Mouse (Mus musculus): ENCODE measurements around the gene Pcyt1a.
"Not testable (repeated sequence)": the region's sequence is repeated elsewhere in the genome, so short reads cannot be mapped to it uniquely, and the experiment has no call there.

The Pcyt1a gene

GRCm38 (mm10) chr16:32479415-32479814 lies 48.7 kb downstream of the Pcyt1a start:
- peak; percentile 10 for DNase-seq

DNA sequence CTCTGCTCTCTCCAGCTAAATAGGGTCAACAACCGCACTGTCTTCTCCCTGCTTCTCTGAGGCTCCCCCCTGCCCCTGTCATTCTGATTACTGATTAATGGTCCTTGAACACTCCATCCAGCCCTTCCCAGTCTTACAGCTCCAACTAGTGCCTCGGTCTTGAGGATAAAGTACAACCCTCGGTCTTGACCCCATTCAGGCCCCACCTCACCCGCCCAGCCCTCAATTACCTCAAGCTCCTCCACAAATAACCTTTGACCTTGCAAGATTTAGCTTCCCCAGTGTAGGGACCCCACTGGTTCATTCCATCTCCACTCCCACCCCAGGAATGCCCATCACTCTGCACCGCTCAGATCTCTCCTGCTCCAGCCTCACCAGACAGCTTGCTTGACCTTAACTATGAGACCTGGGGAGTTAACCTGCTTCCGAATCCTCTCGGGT lies 53.7 kb downstream of the Pcyt1a start:
- no peak for DNase-seq

DNA sequence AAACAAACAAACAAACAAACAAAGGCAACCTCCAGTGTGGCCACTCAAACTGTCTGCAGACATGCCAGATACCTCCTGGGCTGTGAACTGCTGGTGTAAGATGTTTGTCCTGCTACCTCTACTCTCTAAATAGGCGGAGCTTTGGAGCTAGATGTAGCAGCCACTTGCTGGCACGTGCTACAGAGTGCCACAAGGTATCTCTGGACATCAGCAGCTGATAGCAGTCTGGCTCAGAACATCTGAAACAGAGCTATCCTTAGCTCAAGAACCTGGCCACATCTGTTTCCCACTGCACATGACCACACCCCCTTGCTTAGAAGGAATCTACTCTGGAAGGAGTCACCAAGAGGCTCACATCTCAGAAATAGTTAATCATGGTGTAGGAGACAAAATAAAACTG lies 54.5 kb downstream of the Pcyt1a start:
- no peak for DNase-seq

GRCm38 (mm10) chr16:32486046-32486445 lies 55.3 kb downstream of the Pcyt1a start:
- DNase-seq, result no peak

- DNase-seq, result no peak
Observed at GRCm38 (mm10) chr16:32487234-32488111, 56.8 kb downstream of the Pcyt1a start, which contains the start of gene Slc51a. Gene Slc51a, minus strand, starts transcription at chr16:32487879.

GRCm38 (mm10) chr16:32488939-32489338 lies 58.2 kb downstream of the Pcyt1a start:
- no peak for DNase-seq

- DNase-seq, result not testable (repeated sequence)
Observed at GRCm38 (mm10) chr16:32494371-32494770, 63.6 kb downstream of the Pcyt1a start.

DNA sequence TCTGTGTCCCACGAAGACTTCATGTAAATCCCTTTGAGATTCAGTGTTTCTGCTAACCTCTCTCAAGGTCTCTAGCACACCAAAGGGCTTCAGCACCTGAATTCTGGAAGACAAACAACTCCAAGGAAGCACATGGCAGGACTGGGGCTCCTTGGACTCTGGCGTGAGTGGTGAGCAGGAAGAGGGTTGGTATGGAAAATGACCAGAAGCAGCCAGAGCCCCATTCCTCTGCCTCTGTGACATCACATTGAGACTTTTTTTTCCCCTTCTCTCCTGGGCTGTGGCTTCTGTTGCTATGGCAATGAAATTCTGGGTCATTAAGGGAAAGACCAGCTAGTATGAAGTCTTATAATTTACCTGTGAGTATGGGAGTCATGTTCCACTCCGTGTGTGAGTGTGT lies 65.2 kb downstream of the Pcyt1a start, which contains the start of gene Zdhhc19:
Gene Zdhhc19, plus strand, starts transcription at position 301 of the 400 bp plus-strand sequence.
- no peak for DNase-seq

DNA sequence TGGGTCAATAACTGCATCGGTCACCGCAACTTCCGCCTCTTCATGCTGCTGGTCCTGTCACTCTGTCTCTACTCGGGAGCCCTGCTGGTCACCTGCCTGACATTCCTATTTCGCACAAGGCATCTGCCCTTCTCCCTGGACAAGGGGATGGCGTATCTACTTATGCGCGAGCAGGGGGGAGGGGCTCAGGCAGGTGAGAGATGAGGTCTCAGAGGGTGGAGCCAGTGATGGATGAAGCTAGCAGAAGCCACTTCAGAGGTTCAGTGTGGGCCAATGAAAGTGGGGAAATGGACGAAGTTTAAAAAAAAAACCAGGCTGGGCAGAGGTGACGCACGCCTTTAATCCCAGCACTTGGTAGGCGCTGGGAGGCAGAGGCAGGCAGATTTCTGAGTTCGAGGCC lies 68.3 kb downstream of the Pcyt1a start:
- no peak for DNase-seq

GRCm38 (mm10) chr16:32499430-32500037 lies 68.8 kb downstream of the Pcyt1a start:
- peak; percentile 89 for DNase-seq

DNA sequence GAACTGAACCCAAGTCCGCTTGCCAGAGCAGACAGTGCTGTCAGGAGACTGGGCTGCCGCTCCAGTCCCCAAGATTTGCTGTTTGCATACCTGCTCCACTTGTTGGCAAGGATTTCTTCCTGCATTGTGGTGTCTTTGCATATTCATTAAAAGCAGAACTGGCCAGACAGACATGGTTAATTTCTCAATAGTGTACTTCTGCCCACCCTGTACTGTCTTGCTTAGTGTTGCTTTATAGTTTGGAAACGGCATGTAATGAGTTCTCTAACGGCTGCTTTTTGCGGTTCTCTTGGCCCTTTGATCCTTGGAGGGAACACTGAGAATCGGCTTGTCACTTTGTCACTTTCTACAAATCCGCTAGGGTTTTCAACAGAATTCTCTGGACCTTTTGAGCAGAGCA lies 70.7 kb downstream of the Pcyt1a start:
- no peak for DNase-seq

DNA sequence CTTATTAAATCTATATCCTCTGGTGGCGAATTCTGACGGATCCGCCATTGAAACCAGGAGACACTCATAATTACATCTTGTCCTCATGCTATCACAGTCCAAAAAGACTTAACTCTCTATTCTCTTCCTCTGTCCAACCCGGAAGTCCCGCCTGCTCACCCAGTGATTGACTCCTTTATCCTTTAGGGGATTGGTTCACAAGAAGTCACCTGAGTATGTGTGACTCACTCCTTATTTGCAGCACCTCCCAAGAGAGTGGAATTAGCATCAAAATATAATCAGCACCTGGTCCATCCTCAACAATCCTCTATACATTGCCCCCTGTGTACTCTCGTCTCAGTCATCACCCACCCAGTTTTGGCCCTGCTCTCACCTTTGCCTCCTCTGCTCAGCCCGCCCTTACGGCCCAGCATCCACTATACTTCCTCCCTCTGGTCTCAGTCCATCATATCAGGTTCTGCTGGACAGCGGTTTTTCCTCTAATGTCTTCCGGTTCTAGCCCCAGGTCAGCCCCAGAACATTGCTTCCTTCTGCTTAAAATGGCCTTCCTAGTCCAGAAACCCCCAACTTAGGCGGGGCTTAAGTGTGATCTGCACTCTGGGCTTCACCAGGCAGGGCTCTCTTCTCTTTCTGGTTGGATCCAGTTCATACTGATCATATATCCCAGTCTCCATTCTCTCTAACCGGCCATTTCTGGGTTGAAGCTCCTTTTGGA lies 72.1 kb downstream of the Pcyt1a start:
- no peak for DNase-seq

DNA sequence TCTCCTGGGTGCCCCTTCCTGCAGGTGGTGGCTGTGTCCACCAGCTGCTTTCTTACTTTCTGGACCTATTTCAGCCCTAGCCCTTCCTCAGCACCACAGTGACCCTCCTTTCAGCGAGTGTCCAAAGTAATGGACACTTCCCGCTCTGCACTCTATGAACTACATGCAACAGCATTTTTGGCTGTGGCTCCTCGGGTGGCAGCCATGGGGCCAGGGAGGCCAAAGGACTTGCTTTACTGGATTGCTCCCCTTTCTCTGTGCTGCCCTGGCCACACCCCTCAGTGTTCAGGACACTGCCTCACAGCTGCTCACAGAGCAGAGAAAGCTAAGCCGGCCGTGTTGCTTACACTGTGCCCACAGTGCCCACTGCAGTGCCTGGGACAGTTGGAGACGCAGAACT lies 72.9 kb downstream of the Pcyt1a start:
- DNase-seq, result no peak

DNA sequence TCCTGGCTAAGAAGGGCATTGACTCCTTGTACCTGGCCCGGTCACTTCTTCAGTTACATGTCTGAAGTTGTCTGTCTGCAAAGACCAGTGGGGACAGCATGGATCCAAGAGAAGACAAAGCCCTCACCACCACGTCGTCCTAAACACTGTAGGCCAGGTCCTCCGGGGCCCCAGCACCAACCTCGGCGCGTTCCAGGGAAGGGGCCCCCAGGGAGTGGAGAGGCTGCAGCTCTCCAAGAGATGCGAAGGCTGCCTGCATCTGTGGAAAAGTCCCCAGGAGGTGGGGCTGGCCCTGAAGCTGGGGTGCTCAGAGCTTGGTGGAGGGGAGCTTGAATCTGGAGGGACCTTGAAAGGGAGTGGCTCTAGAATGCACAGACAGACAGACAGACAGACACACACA lies 75.6 kb downstream of the Pcyt1a start:
- no peak for DNase-seq

DNA sequence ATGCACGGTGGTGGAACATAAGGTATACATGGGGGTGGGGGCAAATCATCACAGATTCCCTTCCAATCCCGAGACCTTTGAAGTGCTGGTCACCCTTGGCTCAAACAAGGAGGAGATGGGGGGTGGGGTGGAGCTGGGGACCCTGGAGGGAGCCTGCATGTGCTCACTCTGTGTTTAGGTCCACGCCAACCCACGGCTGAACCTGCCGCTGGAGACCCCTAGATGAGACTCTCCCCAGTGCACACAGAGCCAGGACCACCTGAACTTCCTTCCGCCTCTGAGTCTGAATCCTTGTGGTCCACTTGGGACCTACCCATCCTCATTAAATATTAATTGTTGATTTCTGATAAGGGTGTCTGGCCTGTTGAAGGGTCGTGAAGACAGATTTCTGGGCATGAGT lies 76.1 kb downstream of the Pcyt1a start:
- no peak for DNase-seq

DNA sequence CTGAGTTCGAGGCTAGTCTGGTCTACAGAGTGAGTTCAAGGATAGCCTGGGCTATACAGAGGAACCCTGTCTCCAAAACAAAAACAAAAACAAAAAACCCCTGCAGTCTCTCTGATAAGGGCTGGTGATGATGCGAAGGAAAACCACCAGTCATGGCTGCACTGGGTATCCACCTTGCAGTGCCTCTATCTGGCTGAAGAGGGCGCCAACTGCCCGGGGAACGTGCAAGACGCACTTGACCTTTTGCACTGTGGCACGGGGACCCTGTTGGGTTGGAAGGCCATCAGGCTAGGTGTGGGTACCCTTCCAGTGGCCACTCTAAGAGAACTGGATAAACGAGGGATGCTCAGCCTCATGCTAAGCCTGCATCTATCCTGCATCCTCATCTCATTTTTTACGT lies 76.7 kb downstream of the Pcyt1a start:
- peak; percentile 68 for DNase-seq

DNA sequence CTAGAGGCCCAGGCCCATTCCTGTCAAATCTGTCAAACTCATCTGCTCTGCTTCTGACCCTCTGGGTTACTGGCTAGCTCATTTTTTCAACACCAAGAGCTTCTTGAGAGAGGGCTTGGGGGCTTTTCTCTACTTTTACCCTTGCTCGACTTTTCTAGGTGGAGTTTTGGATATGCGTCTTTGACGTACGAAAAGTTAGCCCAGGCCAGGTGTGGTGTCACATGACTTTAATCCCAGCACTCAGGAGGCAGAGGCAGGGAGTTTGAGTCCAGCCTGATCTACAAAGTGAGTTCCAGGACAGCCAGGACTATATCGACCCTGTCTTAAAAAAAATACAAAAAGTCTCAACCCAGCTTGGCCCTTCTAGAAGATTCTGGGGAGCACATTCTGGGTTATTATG lies 77.3 kb downstream of the Pcyt1a start:
- no peak for DNase-seq

GRCm38 (mm10) chr16:32508506-32509065 lies 77.9 kb downstream of the Pcyt1a start:
- DNase-seq, result no peak

- no peak for DNase-seq
Observed at GRCm38 (mm10) chr16:32509066-32509942, 78.6 kb downstream of the Pcyt1a start.

DNA sequence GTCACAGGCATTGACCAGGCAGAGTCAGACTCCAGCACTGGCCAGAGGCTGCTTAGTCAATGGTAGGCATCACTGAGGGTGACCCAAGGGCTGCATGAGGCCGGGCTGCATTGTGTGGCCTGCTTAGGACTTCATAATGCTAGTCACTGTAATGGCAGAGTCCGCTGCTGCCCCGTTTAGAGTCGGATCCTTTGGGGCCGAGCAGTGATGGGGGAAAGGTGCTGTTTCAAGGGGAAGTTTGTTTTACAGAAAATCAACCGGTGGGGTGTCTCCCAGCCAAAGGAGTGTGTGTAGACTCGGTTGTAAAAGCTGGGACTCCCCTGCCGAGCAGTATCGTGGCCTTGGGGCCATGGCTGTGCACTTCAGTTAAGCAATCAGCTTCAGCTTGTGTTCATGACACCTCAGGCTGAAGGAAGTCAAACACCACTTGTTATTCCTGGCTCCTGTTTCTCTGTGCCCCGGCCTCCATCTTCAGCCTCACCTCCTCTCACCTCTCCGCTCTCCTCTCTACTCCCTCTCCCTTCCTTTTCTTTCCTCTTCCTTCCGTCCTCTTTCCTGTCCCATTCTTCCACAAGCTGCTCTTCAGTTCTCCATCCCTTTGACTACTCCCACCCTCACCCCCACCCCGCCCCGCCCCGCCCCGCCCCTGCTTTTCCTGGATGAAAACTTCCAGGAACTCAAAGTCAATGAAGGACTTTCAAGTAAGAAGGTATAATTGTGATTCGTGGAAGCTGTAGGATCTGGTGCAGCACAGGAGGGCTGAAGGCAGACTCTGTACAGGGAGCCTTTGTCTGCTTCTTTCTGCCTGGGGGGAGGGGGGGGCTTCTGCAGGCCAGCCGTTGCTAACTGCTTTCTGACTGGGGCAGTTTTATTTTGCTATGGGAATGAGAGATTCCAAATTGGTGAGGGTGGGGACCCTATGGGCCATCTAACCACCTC lies 79.9 kb downstream of the Pcyt1a start:
- DNase-seq, result no peak

DNA sequence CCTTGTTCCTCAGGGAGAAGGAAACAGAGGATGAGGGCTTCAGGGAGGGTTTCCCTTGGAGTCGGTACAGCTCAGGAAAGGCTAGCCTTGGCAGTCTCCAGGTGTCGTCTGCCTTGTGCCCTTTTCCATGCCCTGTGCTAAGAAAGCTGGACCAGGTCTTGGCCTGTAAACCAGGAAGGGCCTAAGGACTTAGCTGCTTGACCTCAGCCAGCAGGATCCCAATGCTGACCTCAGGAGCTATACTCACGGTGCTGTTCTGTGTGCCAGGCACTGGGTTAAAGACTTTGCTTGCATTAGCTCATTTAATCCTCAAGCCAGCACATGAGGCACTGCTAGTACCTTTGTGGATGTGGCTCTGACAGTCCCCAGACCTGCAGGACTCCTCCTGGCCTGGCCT lies 80.6 kb downstream of the Pcyt1a start:
- no peak for DNase-seq

Measured in lung, postnatal 14 days (tissue).